Mouse (Mus musculus) liver, embryonic 14.5 days (tissue): ENCODE measurements around the gene Brk1.

Experiments
- CTCF ChIP-seq: IDR thresholded peaks from 2 replicates; pipeline ENCODE4 v1.5.1; 2016; ENCODE audit warnings: antibody characterized with exemption, low read depth, control low read depth
- EP300 ChIP-seq: IDR thresholded peaks from 2 replicates; pipeline ENCODE4 v1.6.1; 2016; ENCODE audit warnings: antibody characterized with exemption, low read depth

DNA sequence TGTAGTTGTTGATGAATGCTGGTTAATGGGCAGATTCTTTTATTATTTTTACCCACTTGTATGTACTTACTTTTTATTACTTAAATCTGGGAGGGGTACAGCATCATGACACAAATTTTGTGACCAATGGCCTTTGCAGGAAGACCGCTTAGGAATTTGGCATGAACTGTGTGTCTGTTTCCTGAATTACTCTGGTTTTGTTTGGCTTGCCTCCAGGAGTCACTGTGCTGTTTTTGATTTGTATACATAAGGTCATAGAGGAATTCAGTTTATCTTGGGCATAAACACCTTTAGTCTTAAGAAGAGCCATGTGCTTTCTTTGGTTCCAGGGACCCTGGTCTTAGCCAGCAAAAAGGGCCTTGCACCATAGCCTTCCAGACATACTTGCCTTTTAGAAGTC, 40.0 kb upstream of the Brk1 start:
- TF ChIP-seq CTCF (no peak), EP300 (no peak)
